Mouse (Mus musculus) limb, embryonic 10.5 days (tissue): ENCODE measurements around the gene Ucma. TPM values are rescaled to one million over a fixed set of nuclear protein-coding genes. Genes with fewer than 3 reads are reported as not detected.

Experiments
- DNase-seq: peaks from one replicate; pipeline ENCODE4 v3.0.0-alpha.2; 2017; ENCODE audit warnings: low spot score
- H3K27ac ChIP-seq: fragments of 300-500 bp; sonication (generic); 2 replicates; pipeline ENCODE4 v1.5.1; 2016; ENCODE audit warnings: mild to moderate bottlenecking
- H3K27me3 ChIP-seq: fragments of 300-500 bp; sonication (generic); 2 replicates; pipeline ENCODE4 v1.6.1; 2016; ENCODE audit warnings: low read depth, mild to moderate bottlenecking; ENCODE audit not compliant: poor library complexity, severe bottlenecking
- H3K36me3 ChIP-seq: fragments of 300-500 bp; sonication (generic); 2 replicates; pipeline ENCODE4 v1.6.1; 2016; ENCODE audit warnings: mild to moderate bottlenecking, moderate library complexity
- H3K4me1 ChIP-seq: fragments of 300-500 bp; sonication (generic); 2 replicates; pipeline ENCODE4 v1.6.1; 2016
- H3K4me3 ChIP-seq: fragments of 300-500 bp; sonication (generic); 2 replicates; pipeline ENCODE4 v1.5.1; 2016; ENCODE audit warnings: mild to moderate bottlenecking, moderate library complexity
- H3K9me3 ChIP-seq: fragments of 300-500 bp; sonication (generic); replicated peaks from 2 replicates; pipeline ENCODE4 v1.6.1; 2016; ENCODE audit warnings: mild to moderate bottlenecking
- WGBS: fragments of 180-500 bp; shearing (Covaris S2); methylation state at CpG from one replicate; pipeline ENCODE4 v1.1.7; 2016; 5-methylcytosine and 5-hydroxymethylcytosine counted together
- polyA plus RNA-seq: library from polyadenylated mRNA; unstranded; fragments of >200 nt; fragmentation: Nextera tagmentation; extraction: Ambion mirVana; gene quantifications from 2 replicates; pipeline ENCODE4 v1.2.1, GENCODE M21; 2016

Gene Ucma
- polyA plus RNA-seq, 1 experiment from 2014 or later, result not detected

DNA sequence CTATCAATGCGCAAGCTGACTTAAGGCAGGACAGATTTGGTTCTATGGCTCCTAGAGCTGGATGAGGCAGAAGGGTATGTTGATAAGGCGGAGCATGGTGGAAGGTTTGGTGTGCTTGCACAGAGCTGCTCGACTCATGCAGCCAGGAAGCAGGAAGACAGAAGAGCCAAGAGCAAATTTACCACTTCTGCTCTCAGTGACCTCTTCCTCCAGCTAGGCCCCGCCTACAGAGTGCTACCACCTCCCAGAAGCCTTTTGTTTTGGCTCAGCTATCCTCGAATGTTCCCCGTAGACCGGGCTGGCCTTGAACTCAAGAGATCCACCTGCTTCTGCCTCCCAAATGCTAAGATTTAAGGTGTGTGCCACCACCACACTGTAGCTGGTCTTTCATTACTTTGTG lies 38.7 kb downstream of the Ucma start:
- Histone ChIP-seq H3K27me3 (no peaks in the 10 kb centered on the region), H3K4me1 (peaks cover 10% of the 10 kb centered on the region), H3K36me3 (peaks cover 11% of the 10 kb centered on the region), H3K4me3 (no peak overlapping the region), H3K9me3 (no peaks in the 10 kb centered on the region), H3K27ac (no peak overlapping the region)
- 87% methylated on average over 7 of the region's 7 CpGs for WGBS
- DNase-seq, result no peak

DNA sequence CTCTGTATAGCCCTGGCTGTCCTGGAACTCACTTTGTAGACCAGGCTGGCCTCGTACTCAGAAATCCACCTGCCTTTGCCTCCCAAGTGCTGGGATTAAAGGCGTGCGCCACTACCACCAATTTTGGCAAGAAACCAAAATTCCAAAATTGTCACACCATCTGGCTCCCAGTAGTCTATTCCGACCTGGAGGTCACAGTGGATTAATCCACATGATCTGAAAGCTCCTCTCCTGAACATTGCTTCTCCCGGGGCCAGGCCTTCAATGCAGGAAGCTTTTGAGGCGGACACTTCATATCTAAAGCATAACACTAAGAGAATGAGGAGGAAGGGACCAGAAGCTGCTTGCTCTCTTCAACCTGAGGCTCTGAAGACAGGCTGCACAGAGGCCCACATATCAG lies 39.6 kb downstream of the Ucma start:
- Histone ChIP-seq H3K27me3 (no peaks in the 10 kb centered on the region), H3K4me3 (no peak overlapping the region), H3K9me3 (no peaks in the 10 kb centered on the region), H3K27ac (no peak overlapping the region), H3K36me3 (peaks cover 4% of the 10 kb centered on the region), H3K4me1 (peaks cover 10% of the 10 kb centered on the region)
- 88% methylated on average over 6 of the region's 6 CpGs for WGBS
- DNase-seq, result no peak

GRCm38 (mm10) chr2:5016922-5017321 lies 41.0 kb downstream of the Ucma start:
- Histone ChIP-seq H3K27ac (no peak overlapping the region), H3K4me1 (peaks cover 3% of the 10 kb centered on the region; the same call in 1 of the 2 replicates), H3K36me3 (no peaks in the 10 kb centered on the region), H3K4me3 (no peak overlapping the region), H3K27me3 (no peaks in the 10 kb centered on the region), H3K9me3 (no peaks in the 10 kb centered on the region)
- WGBS, result 90% methylated on average over 7 of the region's 7 CpGs
- DNase-seq, result no peak

- H3K27me3 ChIP-seq, result no peaks in the 10 kb centered on the region
- H3K4me1 ChIP-seq, result peaks cover 12% of the 10 kb centered on the region
- no peaks in the 10 kb centered on the region for H3K9me3 ChIP-seq
- no peak for DNase-seq
- no peak overlapping the region for H3K27ac ChIP-seq
- WGBS, result 74% methylated on average over 1 of the region's 1 CpGs
- no peaks in the 10 kb centered on the region for H3K36me3 ChIP-seq
- no peak overlapping the region for H3K4me3 ChIP-seq
These were observed 43.8 kb downstream of the Ucma start for GRCm38 (mm10) chr2:5019708-5020107.

- no peak for DNase-seq
- no peaks in the 10 kb centered on the region for H3K9me3 ChIP-seq
- WGBS, result 74% methylated on average over 2 of the region's 2 CpGs
- H3K4me3 ChIP-seq, result no peak overlapping the region
- no peak overlapping the region for H3K27ac ChIP-seq
- no peaks in the 10 kb centered on the region for H3K27me3 ChIP-seq
- peaks cover 12% of the 10 kb centered on the region for H3K4me1 ChIP-seq
- peaks cover 3% of the 10 kb centered on the region; the same call in 1 of the 2 replicates for H3K36me3 ChIP-seq
These were observed 47.4 kb downstream of the Ucma start for GRCm38 (mm10) chr2:5023275-5023674.

DNA sequence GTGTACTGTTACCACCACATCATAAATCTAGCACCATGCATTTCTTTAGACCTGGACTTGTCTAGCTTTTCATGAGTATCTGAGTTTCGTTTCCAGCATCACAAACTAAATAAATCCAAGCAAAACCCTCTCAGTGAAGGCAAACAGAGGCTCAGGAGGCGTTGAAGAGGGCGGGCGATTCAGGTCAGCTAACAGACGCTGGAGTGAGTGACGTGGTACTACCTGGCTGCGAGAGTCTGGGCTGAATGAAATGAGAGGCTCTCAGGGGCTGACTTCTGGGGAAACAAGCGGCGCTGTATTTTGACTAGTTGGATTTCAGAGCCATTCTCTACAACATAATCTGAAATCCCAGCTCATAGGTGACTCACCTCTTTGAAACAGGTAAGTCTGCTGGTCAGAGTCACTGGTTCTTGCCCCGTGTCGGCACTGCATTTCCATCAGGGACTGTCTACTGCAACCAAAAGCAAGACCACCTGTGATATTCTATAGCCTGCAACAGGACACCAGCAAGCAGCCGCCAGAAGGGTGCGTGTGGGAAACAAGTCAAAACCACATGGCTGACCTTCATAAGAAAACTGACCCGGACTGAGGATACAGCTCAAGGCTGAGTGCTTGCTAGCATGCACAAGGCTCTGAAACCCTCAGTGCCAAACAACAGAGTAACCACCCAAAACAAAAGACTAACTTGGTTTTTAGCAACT lies 47.9 kb downstream of the Ucma start:
- DNase-seq, result peak; percentile 46
- Histone ChIP-seq H3K27me3 (no peaks in the 10 kb centered on the region), H3K4me1 (peaks cover 12% of the 10 kb centered on the region), H3K9me3 (no peaks in the 10 kb centered on the region), H3K36me3 (peaks cover 3% of the 10 kb centered on the region; the same call in 1 of the 2 replicates), H3K27ac (peak overlapping the region; percentile 42; the same call in 1 of the 2 replicates), H3K4me3 (no peak overlapping the region)
- WGBS, result 81% methylated on average over 14 of the region's 14 CpGs

DNA sequence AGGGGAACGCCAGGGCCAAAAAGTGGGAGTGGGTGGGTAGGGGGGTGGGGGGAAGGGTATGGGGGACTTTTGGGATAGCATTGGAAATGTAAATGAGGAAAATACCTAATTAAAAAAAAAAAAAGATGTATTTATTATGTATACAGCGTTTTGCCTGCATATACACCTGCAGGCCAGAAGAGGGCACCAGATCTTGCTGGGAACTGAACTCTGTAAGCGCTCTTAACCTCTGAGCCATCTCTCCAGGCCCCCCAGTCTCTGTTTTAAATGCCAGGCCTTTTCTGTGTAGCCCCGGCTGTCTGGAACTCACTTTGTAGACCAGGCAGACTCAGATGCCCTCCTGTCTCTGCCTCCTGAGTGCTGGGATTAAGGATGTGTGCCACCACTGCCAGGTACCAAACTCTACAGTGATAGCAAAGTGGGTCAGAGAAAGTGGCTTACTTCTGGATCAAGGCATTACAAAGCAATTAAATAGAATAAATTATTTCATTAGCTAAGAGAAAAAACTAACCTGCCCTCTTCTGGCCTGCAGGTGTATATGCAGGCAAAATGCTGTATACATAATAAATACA lies 49.3 kb downstream of the Ucma start:
- no peaks in the 10 kb centered on the region for H3K9me3 ChIP-seq
- H3K27ac ChIP-seq, result no peak overlapping the region
- no peak for DNase-seq
- H3K36me3 ChIP-seq, result peaks cover 3% of the 10 kb centered on the region; the same call in 1 of the 2 replicates
- WGBS, result 41% methylated on average over 3 of the region's 4 CpGs
- no peak overlapping the region for H3K4me3 ChIP-seq
- H3K4me1 ChIP-seq, result peaks cover 12% of the 10 kb centered on the region
- H3K27me3 ChIP-seq, result no peaks in the 10 kb centered on the region

DNA sequence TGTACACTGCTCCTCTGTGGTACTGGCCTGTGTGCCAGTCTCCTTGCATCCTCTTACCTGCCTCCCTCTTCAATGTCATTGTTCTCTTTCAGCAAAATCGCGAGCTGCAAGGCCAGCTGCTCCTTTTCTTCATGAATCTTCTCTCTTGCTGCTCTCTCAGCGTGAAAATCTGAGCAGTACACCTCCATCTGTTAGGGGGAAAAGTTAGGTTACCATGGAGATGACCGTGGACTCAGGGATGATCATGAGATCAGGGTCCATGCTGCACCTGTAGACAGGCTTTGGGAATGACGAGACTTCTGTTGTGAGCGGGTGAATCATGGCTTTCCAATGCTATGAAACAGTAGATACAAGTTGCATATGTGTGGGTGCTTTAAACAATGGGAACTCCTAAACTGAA lies 51.1 kb downstream of the Ucma start:
- Histone ChIP-seq H3K9me3 (no peaks in the 10 kb centered on the region), H3K36me3 (peaks cover 3% of the 10 kb centered on the region; the same call in 1 of the 2 replicates), H3K27me3 (no peaks in the 10 kb centered on the region), H3K4me1 (peaks cover 12% of the 10 kb centered on the region), H3K4me3 (no peak overlapping the region), H3K27ac (no peak overlapping the region)
- WGBS, result 84% methylated on average over 6 of the region's 6 CpGs
- DNase-seq, result no peak

DNA sequence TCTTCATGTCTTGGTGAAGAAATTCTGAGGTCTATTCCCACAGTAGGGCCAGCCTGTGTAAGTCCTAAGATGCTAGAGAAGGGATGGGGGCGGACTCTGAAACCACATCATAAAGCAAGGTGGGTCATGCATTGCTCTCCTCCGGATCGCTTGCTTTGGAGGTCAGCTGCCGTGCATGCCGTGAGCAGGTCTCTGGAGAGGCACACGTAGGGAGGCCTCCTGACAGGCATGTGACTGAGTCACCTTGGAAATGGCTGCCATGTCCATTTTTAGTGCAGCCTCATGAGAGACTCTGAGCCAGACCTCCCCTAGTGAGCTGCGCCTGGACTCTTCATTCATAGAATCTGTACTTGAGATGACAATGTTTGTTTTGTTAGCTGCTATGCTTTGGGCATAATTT lies 52.1 kb downstream of the Ucma start:
- Histone ChIP-seq H3K9me3 (no peaks in the 10 kb centered on the region), H3K36me3 (peaks cover 3% of the 10 kb centered on the region; the same call in 1 of the 2 replicates), H3K4me1 (peaks cover 12% of the 10 kb centered on the region), H3K27me3 (no peaks in the 10 kb centered on the region), H3K27ac (no peak overlapping the region), H3K4me3 (no peak overlapping the region)
- no peak for DNase-seq
- 95% methylated on average over 7 of the region's 7 CpGs for WGBS

DNA sequence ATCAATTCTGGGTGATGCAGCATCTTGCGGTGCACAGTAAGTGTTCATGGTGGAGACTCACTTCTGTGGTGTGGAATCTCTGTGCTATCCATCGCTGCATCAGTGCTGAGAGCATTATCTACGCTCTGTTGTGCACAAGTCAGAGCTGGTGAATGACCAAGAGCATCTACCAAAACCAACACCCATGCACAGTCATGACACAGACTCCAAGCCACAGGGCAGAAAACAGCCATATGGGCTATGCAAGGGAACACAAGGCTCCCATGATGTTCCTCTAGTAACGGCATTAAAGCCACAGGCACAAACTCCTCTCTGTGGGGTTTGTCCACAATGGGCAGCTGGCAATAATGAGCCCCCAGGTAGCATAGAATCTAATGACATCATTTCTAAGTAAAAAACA lies 53.9 kb downstream of the Ucma start:
- no peak overlapping the region for H3K4me3 ChIP-seq
- DNase-seq, result no peak
- no peaks in the 10 kb centered on the region for H3K4me1 ChIP-seq
- peaks cover 3% of the 10 kb centered on the region; the same call in 1 of the 2 replicates for H3K36me3 ChIP-seq
- H3K27ac ChIP-seq, result no peak overlapping the region
- H3K27me3 ChIP-seq, result no peaks in the 10 kb centered on the region
- H3K9me3 ChIP-seq, result no peaks in the 10 kb centered on the region
- 96% methylated on average over 4 of the region's 4 CpGs for WGBS

GRCm38 (mm10) chr2:5031215-5031614 lies 55.3 kb downstream of the Ucma start:
- no peak overlapping the region for H3K27ac ChIP-seq
- H3K9me3 ChIP-seq, result no peaks in the 10 kb centered on the region
- no peaks in the 10 kb centered on the region for H3K4me1 ChIP-seq
- H3K27me3 ChIP-seq, result no peaks in the 10 kb centered on the region
- no peak for DNase-seq
- WGBS, result 84% methylated on average over 7 of the region's 7 CpGs
- no peak overlapping the region for H3K4me3 ChIP-seq
- H3K36me3 ChIP-seq, result peaks cover 3% of the 10 kb centered on the region; the same call in 1 of the 2 replicates

DNA sequence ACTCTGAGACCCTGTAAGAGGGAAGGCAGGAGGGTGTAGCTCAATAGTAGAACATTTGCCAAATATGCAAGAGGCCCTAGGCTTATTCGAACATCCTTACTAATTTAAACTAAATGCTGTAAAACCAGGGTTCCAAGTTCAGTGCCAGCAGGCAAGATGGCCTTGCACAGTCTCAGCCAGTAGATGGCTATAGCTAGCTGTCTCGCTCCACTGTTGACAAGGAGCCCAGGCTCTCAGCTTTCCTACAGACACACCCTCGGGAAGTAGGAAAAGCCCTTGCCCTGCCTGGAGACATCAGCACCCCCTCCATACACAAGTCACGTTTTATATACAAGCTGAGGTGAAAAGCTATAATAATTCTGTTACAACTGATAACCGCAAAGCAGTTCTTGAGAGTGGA lies 56.7 kb downstream of the Ucma start:
- no peak overlapping the region for H3K4me3 ChIP-seq
- no peaks in the 10 kb centered on the region for H3K9me3 ChIP-seq
- no peak for DNase-seq
- WGBS, result 83% methylated on average over 5 of the region's 5 CpGs
- H3K4me1 ChIP-seq, result no peaks in the 10 kb centered on the region
- H3K36me3 ChIP-seq, result peaks cover 3% of the 10 kb centered on the region; the same call in 1 of the 2 replicates
- H3K27ac ChIP-seq, result no peak overlapping the region
- H3K27me3 ChIP-seq, result no peaks in the 10 kb centered on the region

DNA sequence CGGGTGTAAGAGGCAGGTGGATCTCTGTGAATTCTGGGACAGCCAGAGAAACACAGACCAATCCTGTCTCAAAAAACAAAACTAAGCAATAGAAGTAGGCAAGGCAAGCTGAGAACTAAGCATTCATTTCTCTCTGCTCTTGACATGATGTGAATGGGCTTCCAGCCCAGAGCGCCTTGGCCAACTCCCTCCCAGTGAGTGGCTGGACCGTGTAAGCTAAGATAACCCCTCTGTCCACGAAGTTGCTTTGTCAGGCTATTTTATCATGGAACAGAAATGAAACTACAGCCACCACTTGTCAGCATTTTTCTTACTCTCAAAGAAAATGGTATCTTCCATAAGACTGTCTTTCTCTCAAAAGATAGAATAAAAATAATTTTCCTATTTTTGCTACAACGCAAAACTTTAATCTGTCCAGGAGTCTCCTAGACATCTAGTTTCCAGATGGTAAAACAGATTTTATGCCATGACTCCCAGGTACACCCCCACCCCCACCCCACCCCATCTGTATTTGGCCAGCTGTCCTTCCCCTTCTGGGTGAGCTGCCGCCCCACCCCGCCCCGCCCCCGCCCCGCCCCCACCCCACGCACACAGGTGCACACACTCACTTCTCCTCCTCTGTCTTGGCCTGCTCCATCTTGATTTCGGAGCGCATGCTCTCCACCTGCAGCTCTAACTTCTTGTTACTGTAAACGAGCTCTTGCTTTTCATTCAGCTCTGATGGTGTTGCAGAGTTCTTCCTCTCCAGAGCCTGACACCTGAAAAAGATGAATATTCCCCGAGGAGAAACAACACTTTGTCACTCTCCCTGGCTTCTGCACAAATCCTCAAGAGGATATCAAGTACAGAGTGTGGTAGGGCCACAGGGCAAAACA lies 57.9 kb downstream of the Ucma start:
- Histone ChIP-seq H3K4me1 (no peaks in the 10 kb centered on the region), H3K36me3 (no peaks in the 10 kb centered on the region), H3K27ac (no peak overlapping the region), H3K27me3 (no peaks in the 10 kb centered on the region), H3K4me3 (no peak overlapping the region), H3K9me3 (no peaks in the 10 kb centered on the region)
- DNase-seq, result no peak
- 70% methylated on average over 15 of the region's 15 CpGs for WGBS
